Mouse (Mus musculus): ENCODE measurements around the gene Defb19. TPM values are rescaled to one million over a fixed set of nuclear protein-coding genes. Genes with fewer than 3 reads are reported as not detected.

Defb19 gene
- polyA plus RNA-seq, 1 experiment from 2014 or later = 1.5 TPM

- 81% methylated on average over 13 of the region's 13 CpGs for WGBS (ENCODE audit: insufficient replicate concordance)
- H3K4me3 ChIP-seq (ENCODE audit: low read depth, low read length) = no peak overlapping the region
- no peak overlapping the region for H3K27ac ChIP-seq (ENCODE audit: low read depth, low read length)
- no peak overlapping the region for H3K4me2 ChIP-seq
- H3K9me3 ChIP-seq (replicated peaks; ENCODE audit: control insufficient read depth, low read length) = no peaks in the 10 kb centered on the region
- ATAC-seq (replicated peaks; ENCODE audit: insufficient number of reproducible peaks, low FRiP score, low TSS enrichment) = no peak
- H3K27me3 ChIP-seq (ENCODE audit: control insufficient read depth, insufficient read depth, low read length) = peaks cover 18% of the 10 kb centered on the region
- no peaks in the 10 kb centered on the region for H3K4me1 ChIP-seq (ENCODE audit: control insufficient read depth, insufficient read depth, low read length)
- H3K36me3 ChIP-seq (ENCODE audit: control insufficient read depth, insufficient read depth, low read length) = no peaks in the 10 kb centered on the region
- no peak overlapping the region for H3K9ac ChIP-seq (ENCODE audit: low read depth, low read length)
These were observed 42.0 kb upstream of the Defb19 start for GRCm38 (mm10) chr2:152622151-152622550.

- Histone ChIP-seq H3K9ac (ENCODE audit: low read depth, low read length) (no peak overlapping the region), H3K36me3 (ENCODE audit: control insufficient read depth, insufficient read depth, low read length) (no peaks in the 10 kb centered on the region), H3K9me3 (replicated peaks; ENCODE audit: control insufficient read depth, low read length) (no peaks in the 10 kb centered on the region), H3K4me2 (no peak overlapping the region), H3K4me1 (ENCODE audit: control insufficient read depth, insufficient read depth, low read length) (no peaks in the 10 kb centered on the region), H3K4me3 (ENCODE audit: low read depth, low read length) (no peak overlapping the region), H3K27ac (ENCODE audit: low read depth, low read length) (no peak overlapping the region), H3K27me3 (ENCODE audit: control insufficient read depth, insufficient read depth, low read length) (peaks cover 4% of the 10 kb centered on the region)
- WGBS (ENCODE audit: insufficient replicate concordance) = 76% methylated on average over 9 of the region's 9 CpGs
- ATAC-seq (replicated peaks; ENCODE audit: insufficient number of reproducible peaks, low FRiP score, low TSS enrichment) = no peak
These were observed 40.4 kb upstream of the Defb19 start for GRCm38 (mm10) chr2:152620367-152621134.

GRCm38 (mm10) chr2:152617374-152617773 is 37.3 kb upstream of the Defb19 start:
- 61% methylated on average over 5 of the region's 5 CpGs for WGBS (ENCODE audit: insufficient replicate concordance)

GRCm38 (mm10) chr2:152616470-152616869 is 36.4 kb upstream of the Defb19 start:
- no peak for ATAC-seq (replicated peaks; ENCODE audit: insufficient number of reproducible peaks, low FRiP score, low TSS enrichment)
- no peaks in the 10 kb centered on the region; the same call in 1 of the 2 replicates for H3K4me1 ChIP-seq (ENCODE audit: control insufficient read depth, insufficient read depth, low read length)
- 40% methylated on average over 6 of the region's 6 CpGs for WGBS (ENCODE audit: insufficient replicate concordance)
- H3K36me3 ChIP-seq (ENCODE audit: control insufficient read depth, insufficient read depth, low read length) = no peaks in the 10 kb centered on the region
- no peak overlapping the region for H3K27ac ChIP-seq (ENCODE audit: low read depth, low read length)
- no peaks in the 10 kb centered on the region for H3K27me3 ChIP-seq (ENCODE audit: control insufficient read depth, insufficient read depth, low read length)
- H3K9me3 ChIP-seq (replicated peaks; ENCODE audit: control insufficient read depth, low read length) = no peaks in the 10 kb centered on the region
- no peak overlapping the region for H3K4me2 ChIP-seq
- H3K9ac ChIP-seq (ENCODE audit: low read depth, low read length) = no peak overlapping the region
- no peak overlapping the region for H3K4me3 ChIP-seq (ENCODE audit: low read depth, low read length)

More at GRCm38 (mm10) chr2:152617374-152617773, 37.3 kb upstream of the Defb19 start:
- no peak overlapping the region for H3K27ac ChIP-seq (ENCODE audit: low read depth, low read length)
- H3K9ac ChIP-seq (ENCODE audit: low read depth, low read length) = no peak overlapping the region
- no peaks in the 10 kb centered on the region for H3K27me3 ChIP-seq (ENCODE audit: control insufficient read depth, insufficient read depth, low read length)
- no peaks in the 10 kb centered on the region for H3K36me3 ChIP-seq (ENCODE audit: control insufficient read depth, insufficient read depth, low read length)
- no peak overlapping the region for H3K4me2 ChIP-seq
- H3K4me3 ChIP-seq (ENCODE audit: low read depth, low read length) = no peak overlapping the region
- no peaks in the 10 kb centered on the region; the same call in 1 of the 2 replicates for H3K4me1 ChIP-seq (ENCODE audit: control insufficient read depth, insufficient read depth, low read length)
- H3K9me3 ChIP-seq (replicated peaks; ENCODE audit: control insufficient read depth, low read length) = no peaks in the 10 kb centered on the region
- no peak for ATAC-seq (replicated peaks; ENCODE audit: insufficient number of reproducible peaks, low FRiP score, low TSS enrichment)

GRCm38 (mm10) chr2:152615563-152615962 is 35.5 kb upstream of the Defb19 start:
- WGBS (ENCODE audit: insufficient replicate concordance) = 8% methylated on average over 7 of the region's 7 CpGs
- Histone ChIP-seq H3K9me3 (replicated peaks; ENCODE audit: control insufficient read depth, low read length) (no peaks in the 10 kb centered on the region), H3K4me3 (ENCODE audit: low read depth, low read length) (no peak overlapping the region), H3K9ac (ENCODE audit: low read depth, low read length) (no peak overlapping the region), H3K36me3 (ENCODE audit: control insufficient read depth, insufficient read depth, low read length) (no peaks in the 10 kb centered on the region), H3K4me2 (no peak overlapping the region), H3K27me3 (ENCODE audit: control insufficient read depth, insufficient read depth, low read length) (no peaks in the 10 kb centered on the region), H3K4me1 (ENCODE audit: control insufficient read depth, insufficient read depth, low read length) (no peaks in the 10 kb centered on the region; the same call in 1 of the 2 replicates), H3K27ac (ENCODE audit: low read depth, low read length) (no peak overlapping the region)
- ATAC-seq (replicated peaks; ENCODE audit: insufficient number of reproducible peaks, low FRiP score, low TSS enrichment) = no peak; the same call in 1 of the 2 replicates

GRCm38 (mm10) chr2:152612193-152612592 is 32.1 kb upstream of the Defb19 start:
- no peaks in the 10 kb centered on the region; the same call in 1 of the 2 replicates for H3K4me1 ChIP-seq (ENCODE audit: control insufficient read depth, insufficient read depth, low read length)
- no peak overlapping the region for H3K4me2 ChIP-seq
- 0 out of 2 replicates have a peak, but pooled peaks have one; percentile 39 for ATAC-seq (replicated peaks; ENCODE audit: insufficient number of reproducible peaks, low FRiP score, low TSS enrichment)
- no peaks in the 10 kb centered on the region for H3K27me3 ChIP-seq (ENCODE audit: control insufficient read depth, insufficient read depth, low read length)
- no peaks in the 10 kb centered on the region for H3K36me3 ChIP-seq (ENCODE audit: control insufficient read depth, insufficient read depth, low read length)
- H3K4me3 ChIP-seq (ENCODE audit: low read depth, low read length) = no peak overlapping the region
- 21% methylated on average over 7 of the region's 8 CpGs for WGBS (ENCODE audit: insufficient replicate concordance)
- no peak overlapping the region for H3K9ac ChIP-seq (ENCODE audit: low read depth, low read length)
- no peak overlapping the region for H3K27ac ChIP-seq (ENCODE audit: low read depth, low read length)
- H3K9me3 ChIP-seq (replicated peaks; ENCODE audit: control insufficient read depth, low read length) = no peaks in the 10 kb centered on the region; the same call in 1 of the 2 replicates

GRCm38 (mm10) chr2:152608719-152609118 is 28.6 kb upstream of the Defb19 start:
- H3K27ac ChIP-seq (ENCODE audit: low read depth, low read length) = no peak overlapping the region
- no peak for ATAC-seq (replicated peaks; ENCODE audit: insufficient number of reproducible peaks, low FRiP score, low TSS enrichment)

GRCm38 (mm10) chr2:152607746-152608145 is 27.6 kb upstream of the Defb19 start:
- H3K4me1 ChIP-seq (ENCODE audit: control insufficient read depth, insufficient read depth, low read length) = no peaks in the 10 kb centered on the region; the same call in 1 of the 2 replicates
- no peaks in the 10 kb centered on the region for H3K27me3 ChIP-seq (ENCODE audit: control insufficient read depth, insufficient read depth, low read length)
- no peak for ATAC-seq (replicated peaks; ENCODE audit: insufficient number of reproducible peaks, low FRiP score, low TSS enrichment)
- no peaks in the 10 kb centered on the region; the same call in 1 of the 2 replicates for H3K9me3 ChIP-seq (replicated peaks; ENCODE audit: control insufficient read depth, low read length)
- no peak overlapping the region for H3K27ac ChIP-seq (ENCODE audit: low read depth, low read length)
- H3K4me2 ChIP-seq = no peak overlapping the region
- no peak overlapping the region for H3K9ac ChIP-seq (ENCODE audit: low read depth, low read length)
- H3K4me3 ChIP-seq (ENCODE audit: low read depth, low read length) = no peak overlapping the region
- H3K36me3 ChIP-seq (ENCODE audit: control insufficient read depth, insufficient read depth, low read length) = no peaks in the 10 kb centered on the region
- 53% methylated on average over 6 of the region's 6 CpGs for WGBS (ENCODE audit: insufficient replicate concordance)

More at GRCm38 (mm10) chr2:152608719-152609118, 28.6 kb upstream of the Defb19 start:
- no peaks in the 10 kb centered on the region; the same call in 1 of the 2 replicates for H3K9me3 ChIP-seq (replicated peaks; ENCODE audit: control insufficient read depth, low read length)
- no peaks in the 10 kb centered on the region for H3K27me3 ChIP-seq (ENCODE audit: control insufficient read depth, insufficient read depth, low read length)
- no peaks in the 10 kb centered on the region; the same call in 1 of the 2 replicates for H3K4me1 ChIP-seq (ENCODE audit: control insufficient read depth, insufficient read depth, low read length)
- no peaks in the 10 kb centered on the region for H3K36me3 ChIP-seq (ENCODE audit: control insufficient read depth, insufficient read depth, low read length)
- no peak overlapping the region for H3K4me3 ChIP-seq (ENCODE audit: low read depth, low read length)
- no peak overlapping the region for H3K4me2 ChIP-seq
- no peak overlapping the region for H3K9ac ChIP-seq (ENCODE audit: low read depth, low read length)
- 68% methylated on average over 1 of the region's 1 CpGs for whole genome bisulfite sequencing (ENCODE audit: insufficient replicate concordance)

Measured in heart, embryonic 11.5 days (tissue).